Mouse (Mus musculus) ES-Bruce4 (cell line): Measurements from ENCODE around the gene Rab40c.

Source experiments
- CTCF ChIP-seq: IDR thresholded peaks from one replicate; pipeline ENCODE4 v1.8.1; 2011; ENCODE audit warnings: low read depth, low read length
- POLR2A ChIP-seq: IDR thresholded peaks from one replicate; pipeline ENCODE4 v1.8.1; 2011; ENCODE audit warnings: low read length; ENCODE audit not compliant: insufficient read depth

DNA sequence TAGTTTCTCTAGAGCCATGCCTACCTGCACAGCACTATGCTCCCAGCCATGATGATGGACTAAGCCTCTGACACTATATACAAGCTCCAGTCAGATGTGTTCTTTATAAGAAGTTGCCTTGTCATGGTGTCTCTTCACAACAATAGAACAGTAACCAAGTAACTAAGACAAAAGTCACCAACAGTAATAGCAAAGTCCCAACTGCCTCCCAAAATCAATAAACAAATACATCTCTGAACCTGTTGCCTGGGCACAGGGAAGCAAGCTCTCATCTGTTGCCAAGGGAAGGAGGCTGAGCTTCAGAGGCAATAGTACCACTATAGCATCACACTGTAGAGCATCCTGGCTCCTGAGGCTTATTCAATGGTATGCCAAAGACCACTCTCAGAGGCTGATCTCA lies 32.7 kb downstream of the Rab40c start:
- TF ChIP-seq POLR2A: no peak
- no peak for TF ChIP-seq CTCF
